Mouse (Mus musculus) limb, embryonic 10.5 days (tissue): ENCODE data around the gene Vmn1r191. TPM values are rescaled to one million over a fixed set of nuclear protein-coding genes. Genes with fewer than 3 reads are reported as not detected.
"Not testable (repeated sequence)": the region's sequence is repeated elsewhere in the genome, so short reads cannot be mapped to it uniquely, and the experiment has no call there.

ENCODE experiments used
- DNase-seq: peaks from one replicate; pipeline ENCODE4 v3.0.0-alpha.2; 2017; ENCODE audit warnings: low spot score
- H3K27ac ChIP-seq: fragments of 300-500 bp; sonication (generic); 2 replicates; pipeline ENCODE4 v1.5.1; 2016; ENCODE audit warnings: mild to moderate bottlenecking
- H3K27me3 ChIP-seq: fragments of 300-500 bp; sonication (generic); 2 replicates; pipeline ENCODE4 v1.6.1; 2016; ENCODE audit warnings: low read depth, mild to moderate bottlenecking; ENCODE audit not compliant: poor library complexity, severe bottlenecking
- H3K36me3 ChIP-seq: fragments of 300-500 bp; sonication (generic); 2 replicates; pipeline ENCODE4 v1.6.1; 2016; ENCODE audit warnings: mild to moderate bottlenecking, moderate library complexity
- H3K4me1 ChIP-seq: fragments of 300-500 bp; sonication (generic); 2 replicates; pipeline ENCODE4 v1.6.1; 2016
- H3K4me3 ChIP-seq: fragments of 300-500 bp; sonication (generic); 2 replicates; pipeline ENCODE4 v1.5.1; 2016; ENCODE audit warnings: mild to moderate bottlenecking, moderate library complexity
- H3K9me3 ChIP-seq: fragments of 300-500 bp; sonication (generic); replicated peaks from 2 replicates; pipeline ENCODE4 v1.6.1; 2016; ENCODE audit warnings: mild to moderate bottlenecking
- WGBS: fragments of 180-500 bp; shearing (Covaris S2); methylation state at CpG from one replicate; pipeline ENCODE4 v1.1.7; 2016; 5-methylcytosine and 5-hydroxymethylcytosine counted together
- microRNA-seq: library from miRNA; unstranded; fragments of <30 nt; microRNA quantifications from one replicate; pipeline ENCODE4, GENCODE M21; 2017
- polyA plus RNA-seq: library from polyadenylated mRNA; unstranded; fragments of >200 nt; fragmentation: Nextera tagmentation; extraction: Ambion mirVana; gene quantifications from 2 replicates; pipeline ENCODE4 v1.2.1, GENCODE M21; 2016

Vmn1r191 gene
- polyA plus RNA-seq, result not detected in 2 replicates

DNA sequence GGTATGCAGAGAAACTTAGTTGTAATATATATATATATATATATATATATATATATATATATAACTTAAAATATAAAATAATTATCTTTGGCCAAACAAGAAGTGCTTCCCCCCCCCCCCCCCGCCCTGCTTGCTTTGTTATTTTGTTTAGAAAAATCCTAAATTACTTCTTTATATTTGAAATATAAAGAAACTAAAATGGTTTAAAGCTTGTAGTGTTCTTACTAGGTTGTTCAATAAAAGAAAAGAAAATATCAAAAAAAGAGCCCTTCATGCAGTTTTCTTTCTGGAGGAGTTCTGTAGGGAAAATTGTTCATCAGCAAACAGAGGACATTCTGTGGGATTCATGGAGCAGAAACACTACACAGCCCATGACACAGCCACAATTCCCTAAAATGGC, at the start of gene Vmn1r191:
Gene Vmn1r191 (minus strand): TSS at position 101 of the 400 bp plus-strand sequence.
- 60% methylated on average over 1 of the region's 1 CpGs for WGBS
- Histone ChIP-seq H3K36me3 (no peaks in the 10 kb centered on the region), H3K4me1 (no peaks in the 10 kb centered on the region), H3K9me3 (no peaks in the 10 kb centered on the region), H3K27me3 (no peaks in the 10 kb centered on the region), H3K27ac (no peak within 1 kb of the TSS), H3K4me3 (no peak within 1 kb of the TSS)
- DNase-seq, result no peak

DNA sequence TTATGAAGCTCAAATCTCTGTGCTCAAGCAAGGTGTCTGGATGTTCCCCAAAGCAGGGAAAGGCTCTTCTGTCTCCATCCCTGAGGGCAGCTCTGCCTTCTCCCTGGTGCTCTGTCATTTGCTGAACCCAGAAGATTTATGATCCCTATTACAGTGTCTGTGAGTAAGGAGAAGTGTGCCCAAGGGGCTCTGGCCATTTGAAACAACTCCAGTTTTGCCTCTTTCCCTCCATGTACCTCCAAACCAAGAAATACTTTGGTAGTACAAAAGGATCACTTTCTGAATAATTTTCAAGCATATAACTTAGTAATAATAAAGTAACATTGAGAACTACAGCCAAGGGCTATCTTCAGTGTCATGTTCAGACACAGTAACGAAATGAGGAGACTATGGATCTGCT, 39.3 kb upstream of the Vmn1r191 start, which contains the start of gene Vmn1r193:
Gene Vmn1r193 (minus strand): TSS at position 101 of the 400 bp plus-strand sequence.
- not testable (repeated sequence) for H3K27ac ChIP-seq, H3K4me1 ChIP-seq, H3K36me3 ChIP-seq, H3K27me3 ChIP-seq, H3K9me3 ChIP-seq, H3K4me3 ChIP-seq, DNase-seq
- 82% methylated on average over 1 of the region's 1 CpGs for WGBS

DNA sequence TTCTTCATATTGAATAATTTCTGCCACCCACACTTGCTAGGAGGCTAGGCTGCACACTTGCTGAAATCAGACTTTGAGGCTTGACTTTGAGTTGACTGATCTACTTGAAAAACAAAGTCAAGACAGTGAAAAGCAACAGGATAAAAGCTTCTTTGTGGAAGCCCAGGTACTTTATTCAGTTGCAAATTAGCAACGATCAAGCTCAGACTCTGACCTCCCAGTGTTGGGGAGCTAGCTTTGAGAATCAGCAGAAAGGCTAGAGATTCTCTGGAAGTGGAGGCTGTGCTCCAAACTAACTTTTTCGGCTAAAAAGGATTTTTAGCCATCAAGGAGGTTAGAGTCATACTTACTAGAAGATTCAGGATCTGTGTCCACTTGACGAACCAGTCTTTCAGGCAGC, 9.0 kb upstream of the Vmn1r191 start:
- not testable (repeated sequence) for H3K36me3 ChIP-seq, DNase-seq, H3K9me3 ChIP-seq, H3K4me1 ChIP-seq, H3K27ac ChIP-seq, H3K4me3 ChIP-seq, H3K27me3 ChIP-seq
- WGBS, result 81% methylated on average over 3 of the region's 3 CpGs

DNA sequence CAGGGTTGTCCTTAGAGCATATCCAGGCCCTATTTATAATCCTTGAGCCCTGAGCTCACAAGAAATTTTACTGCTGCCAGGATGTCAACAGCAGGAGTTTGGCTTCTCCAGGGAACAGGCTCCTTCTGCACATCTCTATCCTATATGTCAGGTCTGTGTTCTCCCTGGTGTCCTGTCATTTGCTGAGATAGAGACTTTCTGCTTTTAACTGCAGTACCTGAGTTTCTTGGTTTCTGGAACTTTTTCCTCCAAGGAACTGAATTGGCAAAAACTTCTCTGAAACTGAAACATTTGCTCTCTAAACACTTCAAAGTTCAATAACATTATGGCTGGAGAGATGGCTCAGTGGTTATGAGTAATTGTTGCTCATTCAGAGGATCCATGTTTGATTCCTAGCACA, 7.3 kb upstream of the Vmn1r191 start, which contains the start of gene Vmn1r192:
Gene Vmn1r192 (minus strand): TSS at position 101 of the 400 bp plus-strand sequence.
- DNase-seq, result no peak
- Histone ChIP-seq H3K36me3 (no peaks in the 10 kb centered on the region), H3K27me3 (no peaks in the 10 kb centered on the region), H3K4me1 (no peaks in the 10 kb centered on the region), H3K9me3 (no peaks in the 10 kb centered on the region), H3K27ac (no peak within 1 kb of the TSS), H3K4me3 (no peak within 1 kb of the TSS)

DNA sequence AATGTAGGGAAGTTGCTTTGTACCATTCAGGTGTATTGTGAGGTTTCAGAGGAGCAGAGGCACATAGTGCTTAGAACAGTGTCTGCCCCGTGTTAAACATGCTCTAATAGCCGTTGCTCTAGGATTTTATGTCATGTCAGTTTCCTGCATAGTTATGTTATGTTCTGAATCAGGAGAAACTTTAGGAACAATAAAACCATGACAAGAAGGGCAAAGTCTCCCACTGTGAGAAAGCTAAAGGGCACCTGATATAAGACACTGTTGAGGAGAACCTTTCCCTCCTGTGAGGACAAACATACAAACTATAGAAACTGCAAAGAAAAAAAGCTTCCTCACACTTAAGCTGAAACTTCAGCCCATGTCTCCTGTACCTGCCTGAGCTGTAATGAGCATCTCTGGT, 6.6 kb upstream of the Vmn1r191 start:
- WGBS, result 91% methylated on average over 2 of the region's 2 CpGs
- no peaks in the 10 kb centered on the region for H3K9me3 ChIP-seq
- no peaks in the 10 kb centered on the region for H3K36me3 ChIP-seq
- H3K4me1 ChIP-seq, result no peaks in the 10 kb centered on the region
- no peaks in the 10 kb centered on the region for H3K27me3 ChIP-seq
- H3K4me3 ChIP-seq, result no peak overlapping the region
- H3K27ac ChIP-seq, result no peak overlapping the region
- no peak for DNase-seq

DNA sequence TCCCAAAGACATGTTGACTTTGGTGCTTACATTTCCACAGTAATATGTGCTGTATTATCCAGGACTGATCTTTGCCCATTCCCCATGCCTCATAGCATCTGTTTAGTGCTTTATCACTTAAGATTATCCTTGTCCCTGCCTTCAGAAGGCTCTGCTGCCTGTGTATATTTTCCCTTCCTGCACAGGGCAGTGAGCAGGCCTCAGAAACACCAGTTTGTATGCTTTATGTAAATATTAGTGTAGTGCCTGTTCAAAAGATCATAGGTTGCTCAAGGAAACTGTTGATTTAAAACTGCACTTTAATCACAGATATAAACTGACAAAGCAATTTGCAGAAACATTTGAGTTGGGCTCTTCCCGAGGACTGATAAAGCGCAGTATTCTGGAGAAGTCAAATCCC, 5.5 kb upstream of the Vmn1r191 start:
- Histone ChIP-seq H3K36me3 (no peaks in the 10 kb centered on the region), H3K9me3 (no peaks in the 10 kb centered on the region), H3K4me1 (no peaks in the 10 kb centered on the region), H3K27ac (no peak overlapping the region), H3K27me3 (no peaks in the 10 kb centered on the region), H3K4me3 (no peak overlapping the region)
- DNase-seq, result no peak
- 91% methylated on average over 2 of the region's 2 CpGs for WGBS

DNA sequence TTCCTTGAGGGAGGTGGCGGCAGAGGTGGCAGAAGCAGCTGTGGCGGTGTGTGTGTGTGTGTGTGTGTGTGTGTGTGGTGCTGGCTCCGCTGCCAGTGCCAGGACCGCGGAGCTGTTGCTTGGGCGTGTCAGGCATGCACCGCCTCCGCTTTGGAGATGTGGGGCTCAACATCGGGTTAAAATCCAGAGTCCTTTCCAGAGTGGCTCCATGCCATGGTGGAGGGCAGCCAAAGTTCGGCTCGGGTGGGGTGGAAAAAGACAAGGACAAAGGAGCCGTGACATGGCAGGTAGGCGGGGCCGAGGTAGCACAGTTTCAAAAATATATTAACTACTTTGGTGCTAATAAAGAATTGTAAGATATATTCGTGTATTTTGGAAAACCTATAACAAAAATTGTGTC, 15.4 kb downstream of the Vmn1r191 start:
- Histone ChIP-seq H3K27ac (no peak overlapping the region), H3K27me3 (no peaks in the 10 kb centered on the region), H3K4me3 (no peak overlapping the region), H3K36me3 (no peaks in the 10 kb centered on the region), H3K9me3 (peaks cover 6% of the 10 kb centered on the region; the same call in 1 of the 2 replicates), H3K4me1 (no peaks in the 10 kb centered on the region)
- WGBS, result 93% methylated on average over 15 of the region's 15 CpGs
- no peak for DNase-seq

DNA sequence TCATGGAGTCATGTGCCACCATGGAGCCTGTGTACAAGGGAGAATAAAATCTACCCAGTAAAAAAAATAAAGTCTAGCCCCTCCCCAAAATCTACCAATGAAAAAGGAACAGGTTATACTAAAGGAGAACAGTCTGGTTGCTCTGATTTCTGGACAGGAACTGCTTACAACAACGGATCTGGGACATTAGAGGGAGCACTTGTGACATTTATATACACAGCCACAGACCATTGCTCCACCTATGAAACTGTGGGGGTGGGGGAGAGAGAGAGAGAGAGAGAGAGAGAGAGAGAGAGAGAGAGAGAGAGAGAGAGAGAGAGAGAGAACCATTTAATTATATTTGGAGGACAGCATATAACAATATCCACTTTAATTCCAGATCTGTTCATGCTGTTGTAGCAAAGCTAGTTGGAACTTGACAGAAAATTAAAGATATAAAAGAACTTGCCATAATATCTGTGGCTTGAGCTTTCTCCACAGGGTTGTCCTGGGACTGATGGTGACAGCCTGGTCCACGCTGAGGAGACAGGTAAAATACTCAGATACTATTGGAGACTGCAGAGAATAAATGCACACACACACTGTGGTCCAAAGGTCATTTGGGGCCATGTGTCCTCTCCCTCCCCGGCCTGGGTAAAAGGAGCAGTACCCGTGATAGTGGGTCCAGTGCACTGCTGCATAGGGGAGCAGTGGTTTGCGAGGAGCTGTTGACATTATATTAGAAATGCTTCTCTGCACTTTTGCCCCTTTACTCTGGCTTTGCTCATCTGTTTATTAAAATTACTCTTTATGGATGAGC, 47.1 kb downstream of the Vmn1r191 start:
- H3K27me3 ChIP-seq, H3K4me3 ChIP-seq, H3K36me3 ChIP-seq, H3K27ac ChIP-seq, DNase-seq, H3K9me3 ChIP-seq, H3K4me1 ChIP-seq: not testable (repeated sequence)
- WGBS, result 81% methylated on average over 5 of the region's 5 CpGs

Small RNAs within 50 kb of the gene (microRNA-seq; reads per million reads assigned to microRNA genes)
- gene Gm23282, result not detected
- gene Gm25084, result not detected

Other genes with a start within 250 kb of the Vmn1r191 start
- gene Zfp184, start 238.9 kb downstream of the Vmn1r191 start, polyA plus RNA-seq, result 22.4 and 27.0 TPM in 2 replicates
- 0.14 and 0.28 TPM in 2 replicates for gene Pom121l2, start 202.8 kb downstream of the Vmn1r191 start, polyA plus RNA-seq
- gene Prss16, start 174.2 kb downstream of the Vmn1r191 start, polyA plus RNA-seq, result 0.20 TPM in 1 of 2 replicates, not detected in the other
- gene Hist1h2ah, start 148.4 kb downstream of the Vmn1r191 start, polyA plus RNA-seq, result 7.3 and 8.5 TPM in 2 replicates
- 10.3 and 11.8 TPM in 2 replicates for gene Hist1h2bk, start 148.1 kb downstream of the Vmn1r191 start, polyA plus RNA-seq
- 27.4 and 36.3 TPM in 2 replicates for gene Hist1h4i, start 142.6 kb downstream of the Vmn1r191 start, polyA plus RNA-seq
- gene Hist1h2ag, start 141.0 kb downstream of the Vmn1r191 start, polyA plus RNA-seq, result 59.9 and 81.0 TPM in 2 replicates
- gene Hist1h2bj, start 140.8 kb downstream of the Vmn1r191 start, polyA plus RNA-seq, result 14.5 and 20.7 TPM in 2 replicates
- not detected in 2 replicates for gene Vmn1r188, start 99.5 kb downstream of the Vmn1r191 start, polyA plus RNA-seq
- not detected in 2 replicates for gene Vmn1r189, start 78.1 kb downstream of the Vmn1r191 start, polyA plus RNA-seq
- gene Vmn1r192, start 7.2 kb upstream of the Vmn1r191 start, polyA plus RNA-seq, result not detected in 2 replicates
- gene Vmn1r193, start 39.2 kb upstream of the Vmn1r191 start, polyA plus RNA-seq, result not detected in 2 replicates
- gene Vmn1r194, start 60.2 kb upstream of the Vmn1r191 start, polyA plus RNA-seq, result not detected in 2 replicates
- gene Vmn1r195, start 86.6 kb upstream of the Vmn1r191 start, polyA plus RNA-seq, result not detected in 2 replicates
- gene Vmn1r196, start 106.0 kb upstream of the Vmn1r191 start, polyA plus RNA-seq, result not detected in 2 replicates
- not detected in 2 replicates for gene Vmn1r197, start 140.6 kb upstream of the Vmn1r191 start, polyA plus RNA-seq
- not detected in 2 replicates for gene Vmn1r198, start 166.4 kb upstream of the Vmn1r191 start, polyA plus RNA-seq
- not detected in 2 replicates for gene Vmn1r199, start 195.8 kb upstream of the Vmn1r191 start, polyA plus RNA-seq
- not detected in 2 replicates for gene Vmn1r200, start 206.4 kb upstream of the Vmn1r191 start, polyA plus RNA-seq